Mouse (Mus musculus): ENCODE measurements around the gene 1700025C18Rik. TPM values are rescaled to one million over a fixed set of nuclear protein-coding genes. Genes with fewer than 3 reads are reported as not detected.

The 1700025C18Rik gene
- polyA plus RNA-seq, 1 experiment from 2014 or later = not detected

- Histone ChIP-seq H3K9me3 (no peaks in the 10 kb centered on the region), H3K27ac (no peak overlapping the region), H3K4me3 (replicated peaks) (no peak overlapping the region), H3K27me3 (peaks cover 99% of the 10 kb centered on the region), H3K4me2 (no peak overlapping the region), H3K4me1 (replicated peaks) (peaks cover 4% of the 10 kb centered on the region; the same call in 1 of the 2 replicates), H3K9ac (replicated peaks) (no peak overlapping the region), H3K36me3 (no peaks in the 10 kb centered on the region)
- no peak for ATAC-seq (ENCODE audit: insufficient number of reproducible peaks, insufficient read depth, low FRiP score, low TSS enrichment, low read depth)
- 70% methylated on average over 16 of the region's 16 CpGs for WGBS
Measured at GRCm38 (mm10) chr2:165105513-165106079, 15.0 kb upstream of the 1700025C18Rik start.

GRCm38 (mm10) chr2:165102920-165103319 lies 12.4 kb upstream of the 1700025C18Rik start:
- peaks cover 98% of the 10 kb centered on the region for H3K27me3 ChIP-seq
- no peak for ATAC-seq (ENCODE audit: insufficient number of reproducible peaks, insufficient read depth, low FRiP score, low TSS enrichment, low read depth)
- no peaks in the 10 kb centered on the region for H3K9me3 ChIP-seq
- H3K4me2 ChIP-seq = no peak overlapping the region
- no peak overlapping the region for H3K9ac ChIP-seq (replicated peaks)
- no peak overlapping the region for H3K27ac ChIP-seq
- 70% methylated on average over 3 of the region's 3 CpGs for WGBS
- H3K4me3 ChIP-seq (replicated peaks) = no peak overlapping the region
- H3K4me1 ChIP-seq (replicated peaks) = peaks cover 4% of the 10 kb centered on the region; the same call in 1 of the 2 replicates
- H3K36me3 ChIP-seq = no peaks in the 10 kb centered on the region

GRCm38 (mm10) chr2:165100749-165101148 lies 10.2 kb upstream of the 1700025C18Rik start:
- H3K9me3 ChIP-seq = no peaks in the 10 kb centered on the region
- H3K27ac ChIP-seq = no peak overlapping the region
- H3K27me3 ChIP-seq = peaks cover 98% of the 10 kb centered on the region
- no peak overlapping the region for H3K4me3 ChIP-seq (replicated peaks)
- H3K36me3 ChIP-seq = no peaks in the 10 kb centered on the region
- H3K9ac ChIP-seq (replicated peaks) = no peak overlapping the region
- peaks cover 24% of the 10 kb centered on the region for H3K4me1 ChIP-seq (replicated peaks)
- ATAC-seq (ENCODE audit: insufficient number of reproducible peaks, insufficient read depth, low FRiP score, low TSS enrichment, low read depth) = no peak
- WGBS = 3% methylated on average over 6 of the region's 6 CpGs
- H3K4me2 ChIP-seq = no peak overlapping the region

- H3K9me3 ChIP-seq = no peaks in the 10 kb centered on the region
- peaks cover 93% of the 10 kb centered on the region for H3K27me3 ChIP-seq
- no peak overlapping the region for H3K27ac ChIP-seq
- no peak overlapping the region for H3K4me2 ChIP-seq
- H3K4me3 ChIP-seq (replicated peaks) = no peak overlapping the region
- peaks cover 35% of the 10 kb centered on the region for H3K4me1 ChIP-seq (replicated peaks)
- no peak for ATAC-seq (ENCODE audit: insufficient number of reproducible peaks, insufficient read depth, low FRiP score, low TSS enrichment, low read depth)
- no peak overlapping the region for H3K9ac ChIP-seq (replicated peaks)
- WGBS = 84% methylated on average over 3 of the region's 3 CpGs
- H3K36me3 ChIP-seq = no peaks in the 10 kb centered on the region
Measured at GRCm38 (mm10) chr2:165098861-165099260, 8.3 kb upstream of the 1700025C18Rik start.

GRCm38 (mm10) chr2:165096367-165096766 lies 5.8 kb upstream of the 1700025C18Rik start:
- 12% methylated on average over 10 of the region's 10 CpGs for WGBS
- ATAC-seq (ENCODE audit: insufficient number of reproducible peaks, insufficient read depth, low FRiP score, low TSS enrichment, low read depth) = no peak
- no peak overlapping the region for H3K27ac ChIP-seq

GRCm38 (mm10) chr2:165092393-165092792 lies 1.8 kb upstream of the 1700025C18Rik start:
- no peak overlapping the region for H3K27ac ChIP-seq
- H3K4me1 ChIP-seq (replicated peaks) = peaks cover 28% of the 10 kb centered on the region
- H3K9ac ChIP-seq (replicated peaks) = no peak overlapping the region
- WGBS = 38% methylated on average over 7 of the region's 7 CpGs
- no peak overlapping the region for H3K4me3 ChIP-seq (replicated peaks)
- no peaks in the 10 kb centered on the region for H3K36me3 ChIP-seq
- no peak for ATAC-seq (ENCODE audit: insufficient number of reproducible peaks, insufficient read depth, low FRiP score, low TSS enrichment, low read depth)
- peaks cover 56% of the 10 kb centered on the region for H3K27me3 ChIP-seq
- H3K9me3 ChIP-seq = no peaks in the 10 kb centered on the region
- no peak overlapping the region for H3K4me2 ChIP-seq

More at GRCm38 (mm10) chr2:165096367-165096766, 5.8 kb upstream of the 1700025C18Rik start:
- no peak overlapping the region for H3K4me3 ChIP-seq (replicated peaks)
- peaks cover 80% of the 10 kb centered on the region for H3K27me3 ChIP-seq
- no peaks in the 10 kb centered on the region for H3K36me3 ChIP-seq
- H3K9ac ChIP-seq (replicated peaks) = no peak overlapping the region
- peaks cover 35% of the 10 kb centered on the region for H3K4me1 ChIP-seq (replicated peaks)
- H3K4me2 ChIP-seq = no peak overlapping the region
- H3K9me3 ChIP-seq = no peaks in the 10 kb centered on the region

- no peak overlapping the region for H3K4me3 ChIP-seq (replicated peaks)
- no peaks in the 10 kb centered on the region for H3K36me3 ChIP-seq
- no peaks in the 10 kb centered on the region for H3K9me3 ChIP-seq
- no peak overlapping the region for H3K27ac ChIP-seq
- peaks cover 19% of the 10 kb centered on the region for H3K4me1 ChIP-seq (replicated peaks)
- 80% methylated on average over 8 of the region's 8 CpGs for WGBS
- H3K4me2 ChIP-seq = no peak overlapping the region
- ATAC-seq (ENCODE audit: insufficient number of reproducible peaks, insufficient read depth, low FRiP score, low TSS enrichment, low read depth) = no peak
- H3K27me3 ChIP-seq = peaks cover 48% of the 10 kb centered on the region
- H3K9ac ChIP-seq (replicated peaks) = no peak overlapping the region
Measured at GRCm38 (mm10) chr2:165091433-165091965, 949 bp upstream of the 1700025C18Rik start.

- no peaks in the 10 kb centered on the region for H3K36me3 ChIP-seq
- H3K9me3 ChIP-seq = no peaks in the 10 kb centered on the region
- peaks cover 4% of the 10 kb centered on the region for H3K4me1 ChIP-seq (replicated peaks)
- peaks cover 33% of the 10 kb centered on the region for H3K27me3 ChIP-seq
- no peak overlapping the region for H3K9ac ChIP-seq (replicated peaks)
- ATAC-seq (ENCODE audit: insufficient number of reproducible peaks, insufficient read depth, low FRiP score, low TSS enrichment, low read depth) = no peak
- H3K4me3 ChIP-seq (replicated peaks) = no peak overlapping the region
- H3K27ac ChIP-seq = no peak overlapping the region
- H3K4me2 ChIP-seq = no peak overlapping the region
- 24% methylated on average over 14 of the region's 14 CpGs for WGBS
Measured at GRCm38 (mm10) chr2:165089470-165089869, 1.1 kb downstream of the 1700025C18Rik start.

- no peak for ATAC-seq (ENCODE audit: insufficient number of reproducible peaks, insufficient read depth, low FRiP score, low TSS enrichment, low read depth)
Measured at GRCm38 (mm10) chr2:165086634-165087033, 3.9 kb downstream of the 1700025C18Rik start.

GRCm38 (mm10) chr2:165081257-165081656 lies 9.3 kb downstream of the 1700025C18Rik start:
- 25% methylated on average over 7 of the region's 7 CpGs for WGBS
- no peak for ATAC-seq (ENCODE audit: insufficient number of reproducible peaks, insufficient read depth, low FRiP score, low TSS enrichment, low read depth)
- Histone ChIP-seq H3K4me2 (no peak overlapping the region), H3K27ac (no peak overlapping the region), H3K27me3 (peaks cover 58% of the 10 kb centered on the region), H3K9me3 (no peaks in the 10 kb centered on the region), H3K4me3 (replicated peaks) (no peak overlapping the region), H3K4me1 (replicated peaks) (peaks cover 9% of the 10 kb centered on the region), H3K36me3 (no peaks in the 10 kb centered on the region), H3K9ac (replicated peaks) (no peak overlapping the region)

More at GRCm38 (mm10) chr2:165086634-165087033, 3.9 kb downstream of the 1700025C18Rik start:
- Histone ChIP-seq H3K4me1 (replicated peaks) (no peaks in the 10 kb centered on the region), H3K9ac (replicated peaks) (no peak overlapping the region), H3K27ac (no peak overlapping the region), H3K9me3 (no peaks in the 10 kb centered on the region), H3K36me3 (no peaks in the 10 kb centered on the region), H3K4me2 (no peak overlapping the region), H3K27me3 (peaks cover 23% of the 10 kb centered on the region), H3K4me3 (replicated peaks) (no peak overlapping the region)
- WGBS = 76% methylated on average over 4 of the region's 4 CpGs

GRCm38 (mm10) chr2:165080657-165081056 lies 9.9 kb downstream of the 1700025C18Rik start:
- Histone ChIP-seq H3K4me1 (replicated peaks) (peaks cover 15% of the 10 kb centered on the region), H3K9ac (replicated peaks) (no peak overlapping the region), H3K4me3 (replicated peaks) (no peak overlapping the region), H3K36me3 (no peaks in the 10 kb centered on the region), H3K27me3 (peaks cover 64% of the 10 kb centered on the region), H3K27ac (no peak overlapping the region), H3K9me3 (no peaks in the 10 kb centered on the region), H3K4me2 (no peak overlapping the region)
- no peak for ATAC-seq (ENCODE audit: insufficient number of reproducible peaks, insufficient read depth, low FRiP score, low TSS enrichment, low read depth)
- 22% methylated on average over 9 of the region's 9 CpGs for WGBS

GRCm38 (mm10) chr2:165078605-165079004 lies 11.9 kb downstream of the 1700025C18Rik start:
- 20% methylated on average over 10 of the region's 10 CpGs for WGBS
- no peak overlapping the region for H3K4me2 ChIP-seq
- ATAC-seq (ENCODE audit: insufficient number of reproducible peaks, insufficient read depth, low FRiP score, low TSS enrichment, low read depth) = no peak
- H3K27me3 ChIP-seq = peaks cover 79% of the 10 kb centered on the region
- H3K4me3 ChIP-seq (replicated peaks) = no peak overlapping the region
- H3K27ac ChIP-seq = no peak overlapping the region
- H3K4me1 ChIP-seq (replicated peaks) = peaks cover 16% of the 10 kb centered on the region
- no peak overlapping the region; the same call in 1 of the 2 replicates for H3K9ac ChIP-seq (replicated peaks)
- H3K9me3 ChIP-seq = no peaks in the 10 kb centered on the region
- no peaks in the 10 kb centered on the region for H3K36me3 ChIP-seq

Data from limb, embryonic 12.5 days (tissue).